Mouse (Mus musculus) heart, adult 2 months (tissue): Measurements from ENCODE around the gene Sema7a.

Experiments
- CTCF ChIP-seq: fragments of 200-600 bp; IDR thresholded peaks from 2 replicates; pipeline ENCODE4 v1.8.1; 2022; ENCODE audit warnings: antibody characterized with exemption, mild to moderate bottlenecking, moderate library complexity
- EP300 ChIP-seq: fragments of 200-500 bp; IDR thresholded peaks from 2 replicates; pipeline ENCODE4 v1.6.1; 2011; ENCODE audit warnings: low read depth, low read length, control low read depth; ENCODE audit not compliant: insufficient read depth
- POLR2A ChIP-seq: fragments of 200-500 bp; IDR thresholded peaks from 2 replicates; pipeline ENCODE4 v1.6.1; 2011; ENCODE audit warnings: mild to moderate bottlenecking, low read depth, low read length, control low read depth; ENCODE audit not compliant: insufficient read depth

DNA sequence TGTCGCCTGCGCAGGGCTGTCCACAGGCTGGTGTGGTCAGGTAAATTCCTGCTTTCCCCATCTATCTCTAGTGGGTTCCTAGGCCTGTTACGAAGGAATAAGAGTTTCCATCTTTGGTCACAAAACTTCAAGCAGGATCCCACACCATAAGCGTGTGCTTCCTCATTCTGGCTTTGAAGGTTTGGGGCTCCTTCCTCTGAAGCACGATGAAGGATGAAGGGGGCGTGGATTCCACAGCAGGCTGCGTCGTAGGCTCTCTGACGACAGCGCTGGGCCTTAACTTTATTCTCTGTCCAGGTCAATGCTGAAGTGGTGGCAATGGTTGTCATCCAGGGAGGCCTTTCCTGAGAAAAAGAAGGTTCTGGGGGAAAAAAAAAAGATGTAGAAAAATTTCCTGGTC is 40.7 kb downstream of the Sema7a start:
- TF ChIP-seq POLR2A (no peak), CTCF (no peak), EP300 (no peak)
